Mouse (Mus musculus): Measurements from ENCODE around the gene Olfr411.

- TF ChIP-seq CTCF (IDR thresholded peaks at IDR 0.05; ENCODE audit: extremely low read depth, insufficient read length, insufficient replicate concordance, low read depth, low read length) (no peak), POLR2A (IDR thresholded peaks at IDR 0.05; ENCODE audit: low read depth, low read length) (no peak)
These were observed 34.8 kb upstream of the Olfr411 start for GRCm38 (mm10) chr11:74387203-74387602.
